Mouse (Mus musculus) heart, postnatal 10 days (tissue): Measurements from ENCODE around the gene Polr2l. TPM values are rescaled to one million over a fixed set of nuclear protein-coding genes. Genes with fewer than 3 reads are reported as not detected.
"Not testable (repeated sequence)": the region's sequence is repeated elsewhere in the genome, so short reads cannot be mapped to it uniquely, and the experiment has no call there.

Experiments
- DNase-seq, 2 experiments: peaks; one replicate each; pipeline ENCODE4 v3.0.0; 2021
- intact Hi-C: fragments of 180-260 bp; cut with DNase I; formaldehyde crosslinking; loops from one replicate; pipeline ENCODE4 v1.15.1; 2025
- total RNA-seq, 2 experiments: library from RNA; stranded (reverse); gene quantifications; 2 replicates each; pipeline ENCODE4 v1.2.3; 2021

Gene Polr2l
- total RNA-seq, 2 experiments from 2014 or later, result 59.8 to 65.5 TPM

GRCm38 (mm10) chr7:141456739-141457138, 18.2 kb downstream of the Polr2l start:
- DNase-seq, result peak; percentile 65 to 69
- intact Hi-C loops, result no loop called here

- intact Hi-C loops, result no loop called here
- peak; percentile 89 to 90 for DNase-seq
Measured at GRCm38 (mm10) chr7:141455610-141456314, 19.2 kb downstream of the Polr2l start.

GRCm38 (mm10) chr7:141454967-141455551, 19.9 kb downstream of the Polr2l start, which contains the start of gene Pnpla2:
Gene Pnpla2, plus strand, starts transcription at chr7:141455198.
- intact Hi-C loops, result no loop called here
- peak; percentile 95 to 97 for DNase-seq

- no peak for DNase-seq
- intact Hi-C loops, result no loop called here
Measured at GRCm38 (mm10) chr7:141453636-141454035, 21.3 kb downstream of the Polr2l start.

GRCm38 (mm10) chr7:141451928-141452327, 23.0 kb downstream of the Polr2l start:
- intact Hi-C loops, result no loop called here
- DNase-seq, result no peak

GRCm38 (mm10) chr7:141447110-141447991, 27.6 kb downstream of the Polr2l start, which contains the start of gene Rplp2:
Gene Rplp2, plus strand, starts transcription at chr7:141447370.
- intact Hi-C loops, result no loop called here
- peak; percentile 96 for DNase-seq

- intact Hi-C loops, DNase-seq: not testable (repeated sequence)
Measured at GRCm38 (mm10) chr7:141446374-141446773, 28.6 kb downstream of the Polr2l start.

GRCm38 (mm10) chr7:141443828-141444237, 31.1 kb downstream of the Polr2l start, which contains the start of gene Pidd1:
Gene Pidd1, minus strand, starts transcription at chr7:141444025.
- intact Hi-C loops, result no loop called here
- peak; percentile 73 to 78 for DNase-seq

- intact Hi-C loops, result no loop called here
Measured at GRCm38 (mm10) chr7:141443081-141443821, 31.7 kb downstream of the Polr2l start.

GRCm38 (mm10) chr7:141442199-141442598, 32.7 kb downstream of the Polr2l start:
- intact Hi-C loops, result no loop called here
- DNase-seq, result no peak

More at GRCm38 (mm10) chr7:141443081-141443821, 31.7 kb downstream of the Polr2l start:
- DNase-seq, result peak; percentile 31 to 48

GRCm38 (mm10) chr7:141441460-141441859, 33.5 kb downstream of the Polr2l start:
- DNase-seq, result no peak
- intact Hi-C loops, result no loop called here

GRCm38 (mm10) chr7:141440613-141441012, 34.3 kb downstream of the Polr2l start:
- intact Hi-C loops, result no loop called here
- DNase-seq, result peak; percentile 51 to 76

- no peak for DNase-seq
Measured at GRCm38 (mm10) chr7:141439811-141440210, 35.1 kb downstream of the Polr2l start.

GRCm38 (mm10) chr7:141439140-141439679, 35.7 kb downstream of the Polr2l start:
- DNase-seq, result no peak
- intact Hi-C loops, result no loop called here

More at GRCm38 (mm10) chr7:141439811-141440210, 35.1 kb downstream of the Polr2l start:
- intact Hi-C loops, result no loop called here

GRCm38 (mm10) chr7:141438201-141438968, 36.5 kb downstream of the Polr2l start:
- intact Hi-C loops, result no loop called here
- DNase-seq, result no peak

- peak; percentile 88 for DNase-seq
- intact Hi-C loops, result loop anchor here (1.0 kb wide), 1 partner anchor 28 kb away; no protein-coding TSS in a partner anchor
Measured at GRCm38 (mm10) chr7:141437178-141438120, 37.5 kb downstream of the Polr2l start, which contains the start of gene Slc25a22. Gene Slc25a22, minus strand, starts transcription at chr7:141437892.

- DNase-seq, result no peak
- intact Hi-C loops, result no loop called here
Measured at GRCm38 (mm10) chr7:141436523-141436892, 38.4 kb downstream of the Polr2l start.
